Mouse (Mus musculus) neutrophil, adult 5-6 weeks (primary cell): Measurements from ENCODE around the gene Rpl13a. TPM values are rescaled to one million over a fixed set of nuclear protein-coding genes. Genes with fewer than 3 reads are reported as not detected.
"Not testable (repeated sequence)": the region's sequence is repeated elsewhere in the genome, so short reads cannot be mapped to it uniquely, and the experiment has no call there.

ENCODE experiments used
- ATAC-seq: fragments of 151-379, 151-347 bp; 2 replicates; pipeline ENCODE4 v1.8.0; 2017; ENCODE audit warnings: mild to moderate bottlenecking, moderate TSS enrichment; ENCODE audit not compliant: insufficient number of reproducible peaks, poor library complexity, low FRiP score, severe bottlenecking; ENCODE audit errors: extremely low read depth
- total RNA-seq: library from RNA; stranded (forward); fragments of 200-1000 nt; gene quantifications from 2 replicates; pipeline ENCODE4 v1.2.3, GENCODE M21; 2017

The Rpl13a gene
- total RNA-seq, 1 experiment from 2014 or later = 2,520 TPM

- ATAC-seq = no peak
Observed at GRCm38 (mm10) chr7:45139904-45140723, 11.6 kb upstream of the Rpl13a start.

GRCm38 (mm10) chr7:45138403-45138802 lies 9.8 kb upstream of the Rpl13a start:
- no peak for ATAC-seq

DNA sequence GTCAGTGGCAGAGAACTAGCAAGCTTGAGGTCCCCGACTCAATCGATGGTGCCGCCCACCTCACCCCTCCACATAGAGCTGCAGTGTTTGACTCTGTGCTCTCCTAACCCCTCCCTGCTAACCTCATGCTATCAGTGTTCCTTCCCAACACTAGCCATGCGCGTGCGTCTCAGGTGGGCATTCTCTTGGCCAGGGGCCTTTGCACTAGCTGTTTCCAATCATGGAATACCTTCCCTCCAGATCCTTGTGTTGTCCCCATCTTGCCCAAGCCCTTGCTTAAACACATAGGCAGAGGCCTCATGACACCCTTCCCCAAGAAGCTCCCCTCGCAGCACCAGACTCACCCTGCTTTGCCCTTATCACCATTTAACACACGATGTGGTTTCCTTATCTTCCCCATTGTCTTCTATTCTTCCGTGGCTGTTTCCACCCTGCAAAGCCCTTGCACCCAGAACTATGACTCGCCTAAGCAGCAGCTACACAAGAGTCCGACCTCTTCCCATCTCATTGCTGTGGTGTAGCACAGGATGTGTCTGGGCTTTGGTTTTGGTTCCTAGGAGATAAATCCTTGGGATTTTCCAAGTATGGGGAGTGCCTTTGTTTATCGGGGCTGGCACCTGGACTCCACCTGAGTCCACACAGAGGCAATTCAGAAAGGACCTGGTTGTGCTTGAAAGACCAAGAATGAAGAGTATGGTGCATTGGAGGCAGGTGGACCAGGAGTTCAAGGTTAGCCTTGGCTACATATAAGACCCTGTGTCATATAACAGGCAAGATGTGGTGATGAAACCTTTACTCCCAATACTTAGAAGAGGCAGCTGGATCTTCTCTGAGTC lies 8.8 kb upstream of the Rpl13a start:
- no peak for ATAC-seq

GRCm38 (mm10) chr7:45135993-45136567 lies 7.5 kb upstream of the Rpl13a start, which contains the start of the genes Gm45713 and Flt3l:
Gm45713 (minus strand) TSS chr7:45136231.
Flt3l (minus strand) TSS chr7:45136432.
- peak; percentile 90 for ATAC-seq

DNA sequence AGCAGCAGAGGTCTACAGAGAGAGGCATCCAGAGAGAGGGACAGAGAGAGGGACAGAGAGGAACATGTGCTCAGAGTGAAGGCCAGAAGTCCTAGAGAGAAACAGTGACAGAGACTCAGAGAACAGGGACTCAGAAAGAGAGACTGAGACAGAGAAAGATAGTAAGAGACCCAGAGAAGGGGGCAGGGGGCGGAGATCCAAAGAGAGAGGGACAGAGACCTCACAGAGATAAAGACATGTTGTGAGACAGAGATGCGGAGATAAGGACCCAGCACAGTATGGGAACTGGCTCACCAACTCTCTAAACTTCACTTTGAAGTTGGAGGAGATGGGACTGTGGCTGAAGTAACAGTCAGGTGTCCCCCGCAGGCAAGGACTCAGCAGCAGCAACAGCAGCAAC lies 6.8 kb upstream of the Rpl13a start:
- ATAC-seq = no peak

GRCm38 (mm10) chr7:45134544-45135026 lies 6.0 kb upstream of the Rpl13a start:
- no peak for ATAC-seq

GRCm38 (mm10) chr7:45133446-45134159 lies 5.0 kb upstream of the Rpl13a start:
- no peak for ATAC-seq

GRCm38 (mm10) chr7:45131850-45132249 lies 3.3 kb upstream of the Rpl13a start:
- no peak for ATAC-seq

DNA sequence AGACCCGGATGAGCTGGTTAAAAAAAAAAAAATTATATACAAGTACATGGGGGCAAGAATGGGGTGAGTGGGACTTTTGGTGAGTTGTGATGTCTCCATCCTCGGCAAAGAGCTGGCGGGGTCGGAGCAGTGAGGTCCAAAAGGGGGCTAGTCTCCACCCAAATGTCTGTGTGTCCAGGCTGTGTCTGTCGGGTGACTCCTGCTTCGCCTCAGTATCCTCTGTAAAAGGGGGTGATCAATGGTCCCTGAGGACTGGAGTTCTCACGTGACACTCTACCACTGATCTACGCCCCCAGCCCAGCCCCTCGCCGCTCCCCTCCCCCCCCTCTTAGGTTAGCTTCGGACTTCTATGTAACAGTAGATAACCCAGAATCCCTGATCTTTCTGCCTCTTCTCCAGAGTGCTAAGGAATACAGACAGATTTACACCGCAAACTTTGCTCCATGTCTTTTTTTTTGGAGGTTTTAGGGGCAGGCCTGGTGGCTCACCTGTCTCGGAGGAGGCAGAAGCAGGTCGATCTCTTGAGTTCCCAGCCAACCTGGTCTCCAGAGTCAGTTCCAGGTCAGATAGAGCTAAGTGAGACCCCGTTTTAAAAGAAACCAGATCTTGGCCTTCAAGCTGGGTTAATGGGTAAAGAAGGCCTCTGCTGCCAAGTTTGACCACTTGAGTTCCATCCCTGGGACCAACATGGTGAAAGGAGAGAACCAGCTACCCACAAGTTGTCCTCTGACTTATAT lies 1.4 kb upstream of the Rpl13a start:
- no peak for ATAC-seq

GRCm38 (mm10) chr7:45129318-45129717 lies 757 bp upstream of the Rpl13a start:
- ATAC-seq = no peak

- ATAC-seq = no peak
Observed at GRCm38 (mm10) chr7:45127700-45128224, 799 bp downstream of the Rpl13a start.

DNA sequence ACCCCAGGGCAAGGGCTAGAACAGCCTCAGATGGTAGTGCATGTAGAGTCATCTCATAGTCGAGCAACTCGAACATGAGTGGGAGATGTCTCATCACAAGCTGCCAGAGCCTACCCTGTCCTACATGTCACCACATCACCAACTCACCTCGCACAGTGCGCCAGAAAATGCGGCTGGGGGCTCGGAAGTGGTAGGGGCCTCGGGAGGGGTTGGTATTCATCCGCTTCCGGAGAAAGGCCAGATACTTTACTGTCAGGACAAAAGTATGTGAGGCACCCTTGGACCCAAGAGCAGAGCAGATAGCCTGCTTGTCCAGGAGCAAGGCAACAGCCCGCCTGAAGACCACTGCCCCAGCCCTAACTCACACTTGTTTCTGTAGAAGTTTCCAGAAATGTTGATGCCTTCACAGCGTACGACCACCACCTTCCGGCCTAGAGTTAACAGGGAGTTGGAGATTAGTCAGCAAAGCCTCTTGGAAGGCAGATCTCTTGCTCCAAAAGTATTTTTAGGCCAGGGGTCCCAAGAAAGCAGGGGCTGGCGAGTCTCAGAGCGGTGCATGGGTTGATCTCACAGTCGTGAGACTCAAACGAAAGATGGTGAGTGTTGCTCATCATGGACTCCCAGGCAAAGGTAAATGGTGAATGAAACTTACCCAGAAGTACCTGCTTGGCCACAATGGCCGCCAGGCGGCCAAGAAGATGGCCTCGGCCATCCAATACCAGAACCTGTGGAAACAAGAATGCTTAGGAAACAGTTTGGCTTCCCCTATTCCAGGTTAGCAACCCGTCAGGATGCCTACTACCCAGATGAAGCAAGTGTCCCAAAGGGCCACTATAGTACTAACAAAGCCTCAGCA lies 1.5 kb downstream of the Rpl13a start:
- no peak for ATAC-seq

DNA sequence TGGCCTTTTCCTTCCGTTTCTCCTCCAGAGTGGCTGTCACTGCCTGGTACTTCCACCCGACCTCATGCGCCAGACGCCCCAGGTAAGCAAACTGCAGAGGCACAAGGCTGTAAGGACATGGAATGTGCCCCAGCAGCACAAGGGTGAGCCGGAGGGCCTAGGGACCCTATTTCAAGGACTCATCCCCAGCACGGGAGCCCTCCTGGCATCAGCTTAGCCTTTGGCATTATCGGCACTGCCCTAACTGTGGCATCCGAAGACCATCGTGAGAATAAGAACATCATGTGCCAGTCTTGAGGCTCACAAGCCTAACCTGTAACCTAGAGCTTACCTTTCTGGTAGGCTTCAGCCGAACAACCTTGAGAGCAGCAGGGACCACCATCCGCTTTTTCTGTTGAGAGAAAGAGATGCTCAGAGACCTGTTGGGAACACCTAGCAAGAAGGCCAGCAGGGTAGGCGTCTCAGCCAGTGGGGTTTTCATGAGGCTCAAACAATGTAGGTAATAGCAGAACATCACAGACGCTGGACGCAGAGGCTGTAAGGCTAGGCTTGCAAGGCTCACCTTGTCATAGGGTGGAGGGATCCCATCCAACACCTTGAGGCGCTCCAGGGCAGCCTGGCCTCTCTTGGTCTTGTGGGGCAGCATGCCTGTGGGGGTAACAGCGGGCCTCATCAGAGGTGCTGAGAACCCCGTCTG lies 2.3 kb downstream of the Rpl13a start:
- ATAC-seq = no peak

- not testable (repeated sequence) for ATAC-seq
Observed at GRCm38 (mm10) chr7:45125649-45126048, 2.9 kb downstream of the Rpl13a start.

DNA sequence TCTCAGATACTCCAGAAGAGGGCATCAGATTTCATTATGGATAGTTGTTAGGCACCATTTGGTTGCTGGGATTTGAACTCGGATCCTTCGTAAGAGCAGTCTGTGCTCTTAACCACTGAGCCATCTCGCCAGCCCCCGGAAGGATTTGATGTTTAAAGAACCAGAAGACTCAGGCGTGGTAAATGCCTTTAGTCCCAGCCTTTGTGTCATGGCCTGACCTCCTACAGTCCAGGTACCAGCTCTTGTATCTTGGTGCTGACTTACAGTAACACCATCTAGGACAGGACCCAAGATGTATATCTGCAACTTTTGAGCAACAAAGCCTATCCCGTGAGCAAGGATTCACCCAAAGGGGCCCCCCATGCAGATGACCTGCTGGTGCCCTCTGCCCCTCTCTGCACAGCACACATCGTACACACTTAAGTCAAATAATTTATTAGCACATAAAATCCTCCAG lies 3.4 kb downstream of the Rpl13a start:
- ATAC-seq = no peak
